Mouse (Mus musculus) urinary bladder, adult 2 months (tissue): Measurements from ENCODE around the gene Sh2d2a. TPM values are rescaled to one million over a fixed set of nuclear protein-coding genes. Genes with fewer than 3 reads are reported as not detected.
"Not testable (repeated sequence)": the region's sequence is repeated elsewhere in the genome, so short reads cannot be mapped to it uniquely, and the experiment has no call there.

Source experiments
- DNase-seq: peaks from one replicate; pipeline ENCODE4 v3.0.0; 2022; ENCODE audit warnings: low spot score
- polyA plus RNA-seq: library from polyadenylated mRNA; depleted of rRNA; stranded (reverse); fragments of >200 nt; gene quantifications from 2 replicates; pipeline ENCODE4 v1.2.3, GENCODE M21; 2012; rRNA removed

Gene Sh2d2a
- polyA plus RNA-seq, 1 experiment: 0.87 TPM

DNA sequence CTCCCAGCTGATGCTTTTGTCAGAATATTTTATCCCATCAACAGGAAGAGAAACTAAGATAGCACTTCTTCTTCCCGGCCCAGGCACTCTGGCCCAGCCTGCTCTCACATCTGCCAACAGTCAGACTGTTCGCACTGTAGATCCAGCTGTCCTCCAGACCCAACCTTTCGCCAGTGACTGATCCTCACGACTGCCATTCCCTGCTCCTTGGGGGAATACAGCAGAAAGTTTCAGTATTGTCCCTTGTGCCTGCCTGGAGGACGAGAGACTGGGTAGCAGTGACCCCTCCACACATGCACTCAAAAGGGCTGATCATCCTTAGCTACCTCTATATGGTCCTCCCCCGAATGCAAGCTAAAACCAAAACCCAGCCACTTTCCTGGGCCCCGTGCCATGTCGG, 9.4 kb downstream of the Sh2d2a start:
- DNase-seq: no peak

- DNase-seq: no peak
Observed at GRCm38 (mm10) chr3:87857666-87858065, 11.1 kb downstream of the Sh2d2a start.

DNA sequence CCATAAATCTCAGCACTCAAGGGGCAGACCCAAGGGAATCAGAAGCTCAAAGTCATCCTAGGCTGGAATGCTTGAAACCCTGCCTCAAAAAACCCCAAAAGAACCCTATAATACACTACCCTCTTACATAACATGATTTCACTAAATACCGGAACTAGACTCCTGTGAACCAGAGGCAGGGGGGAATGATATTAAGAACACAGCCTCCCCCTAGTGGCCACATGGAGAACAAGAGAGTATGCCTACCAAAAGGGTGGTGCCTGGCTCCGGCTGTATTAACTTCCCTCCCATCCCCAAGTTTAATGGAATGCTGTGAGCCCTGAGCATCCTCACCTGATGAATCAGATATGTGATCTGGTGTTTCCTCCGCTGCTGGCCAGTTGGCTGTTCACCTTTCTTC, 13.3 kb downstream of the Sh2d2a start:
- no peak for DNase-seq

GRCm38 (mm10) chr3:87864111-87864510, 17.6 kb downstream of the Sh2d2a start:
- DNase-seq: not testable (repeated sequence)

DNA sequence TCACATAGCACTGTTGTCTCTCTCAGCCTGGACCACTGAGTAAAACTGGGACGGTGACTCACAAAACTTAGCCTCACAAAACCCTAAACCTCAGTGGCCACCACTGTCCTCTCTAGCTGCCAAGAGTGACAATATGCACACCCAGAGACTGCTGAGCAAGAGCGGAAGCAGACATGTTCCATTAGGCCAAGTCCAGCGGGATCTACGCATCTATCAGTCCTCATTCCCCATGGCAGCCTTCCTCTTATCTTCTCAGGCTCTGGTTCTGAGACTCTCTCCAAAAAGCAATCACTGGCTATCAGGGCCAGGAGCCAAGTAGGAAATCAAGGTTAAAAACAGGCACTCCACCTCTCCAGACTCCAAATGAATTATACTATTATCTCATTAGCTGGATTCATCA, 31.2 kb downstream of the Sh2d2a start:
- DNase-seq: no peak

GRCm38 (mm10) chr3:87884291-87884690, 37.7 kb downstream of the Sh2d2a start:
- no peak for DNase-seq

- DNase-seq: peak; percentile 44
Observed at GRCm38 (mm10) chr3:87884708-87885251, 38.2 kb downstream of the Sh2d2a start.

DNA sequence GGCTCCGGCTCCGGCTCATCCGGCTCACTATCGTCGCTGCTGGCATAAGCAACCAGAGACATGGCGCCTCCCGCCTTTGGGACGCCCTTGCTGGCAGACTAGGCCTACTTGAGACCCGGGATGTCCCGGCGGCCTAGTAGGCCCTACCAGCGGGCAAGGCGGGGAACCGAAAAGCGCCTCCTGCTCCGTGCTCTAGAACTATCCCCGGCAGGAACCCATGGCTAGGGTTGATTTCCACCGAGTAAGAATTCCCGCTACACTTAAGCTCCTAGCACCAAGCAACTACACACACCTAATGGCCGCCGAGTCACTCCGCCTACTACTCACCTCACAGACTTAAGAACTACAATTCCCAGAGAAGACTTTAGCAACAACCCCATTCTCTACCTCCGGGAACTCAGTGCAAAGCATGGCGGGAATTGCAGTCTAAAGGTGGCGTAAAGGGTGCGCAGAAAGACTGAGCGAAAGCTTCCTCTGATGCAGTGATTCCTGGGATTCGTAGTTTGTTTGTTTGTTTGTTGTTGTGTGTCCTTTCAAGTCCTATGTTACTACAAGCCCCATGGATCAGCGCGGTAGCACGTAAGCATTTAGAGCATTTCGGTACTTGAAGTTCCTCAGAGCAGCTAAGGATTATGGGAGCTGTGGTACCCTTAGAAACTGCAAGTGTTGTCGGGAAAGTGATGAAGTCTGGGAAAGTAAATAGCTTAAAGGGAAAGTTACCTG, 38.9 kb downstream of the Sh2d2a start, which contains the start of gene Prcc:
Prcc (minus strand) TSS at position 328 of the 723 bp plus-strand sequence.
- peak; percentile 71 for DNase-seq

DNA sequence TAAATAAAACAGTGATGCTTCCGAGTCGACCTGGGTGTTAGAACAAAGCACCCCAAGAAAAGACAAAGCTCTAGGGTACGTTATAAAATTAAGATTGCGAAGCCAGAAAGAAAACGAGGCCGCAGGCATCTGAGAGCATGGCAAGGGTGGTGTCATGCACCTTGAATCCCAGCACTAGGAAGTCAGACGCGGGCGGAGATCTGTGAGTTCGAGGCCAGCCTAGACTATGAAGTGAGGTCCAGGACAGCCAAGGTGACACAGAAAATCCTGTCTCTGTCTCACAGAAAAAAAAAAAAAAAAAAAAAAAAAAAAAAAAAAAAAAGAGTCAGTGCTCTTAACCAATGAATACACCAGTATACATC, 39.4 kb downstream of the Sh2d2a start:
- DNase-seq: no peak

DNA sequence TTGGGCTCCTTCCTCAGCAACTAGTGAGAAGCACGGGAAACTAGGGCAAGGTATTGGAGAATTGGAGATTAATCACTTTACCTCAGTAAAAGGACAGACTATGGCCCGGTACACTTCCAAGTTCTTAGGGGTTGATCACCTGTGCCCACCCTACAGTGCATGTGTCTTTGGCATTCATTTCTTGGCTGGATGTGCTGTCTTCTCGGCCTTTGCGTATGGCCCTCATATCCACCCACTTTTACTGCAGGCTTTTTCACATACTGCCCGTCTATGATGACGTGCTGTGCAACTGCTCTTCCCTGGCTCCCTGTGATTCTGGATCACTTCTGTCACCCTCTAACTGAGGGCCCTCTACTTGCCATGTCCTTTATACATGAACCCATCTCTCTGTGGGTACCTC, 39.9 kb downstream of the Sh2d2a start:
- no peak for DNase-seq

DNA sequence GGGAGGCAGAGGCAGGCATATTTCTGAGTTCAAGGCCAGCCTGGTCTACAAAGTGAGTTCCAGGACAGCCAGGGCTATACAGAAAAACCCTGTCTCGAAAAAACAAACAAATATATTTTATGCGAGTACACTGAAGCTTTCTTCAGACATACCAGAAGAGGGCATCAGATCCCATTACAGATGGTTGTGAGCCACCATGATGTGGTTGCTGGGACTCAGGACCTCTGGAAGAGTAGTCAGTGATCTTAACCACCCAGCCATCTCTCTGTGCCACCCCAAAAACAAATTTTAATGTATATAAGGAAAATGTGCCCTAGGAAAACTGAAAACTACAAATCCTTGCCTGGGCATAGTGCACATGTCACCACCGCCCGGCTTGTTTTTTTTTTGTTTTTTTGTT, 40.8 kb downstream of the Sh2d2a start:
- DNase-seq: not testable (repeated sequence)

- DNase-seq: no peak
Observed at GRCm38 (mm10) chr3:87891481-87891880, 44.9 kb downstream of the Sh2d2a start.

DNA sequence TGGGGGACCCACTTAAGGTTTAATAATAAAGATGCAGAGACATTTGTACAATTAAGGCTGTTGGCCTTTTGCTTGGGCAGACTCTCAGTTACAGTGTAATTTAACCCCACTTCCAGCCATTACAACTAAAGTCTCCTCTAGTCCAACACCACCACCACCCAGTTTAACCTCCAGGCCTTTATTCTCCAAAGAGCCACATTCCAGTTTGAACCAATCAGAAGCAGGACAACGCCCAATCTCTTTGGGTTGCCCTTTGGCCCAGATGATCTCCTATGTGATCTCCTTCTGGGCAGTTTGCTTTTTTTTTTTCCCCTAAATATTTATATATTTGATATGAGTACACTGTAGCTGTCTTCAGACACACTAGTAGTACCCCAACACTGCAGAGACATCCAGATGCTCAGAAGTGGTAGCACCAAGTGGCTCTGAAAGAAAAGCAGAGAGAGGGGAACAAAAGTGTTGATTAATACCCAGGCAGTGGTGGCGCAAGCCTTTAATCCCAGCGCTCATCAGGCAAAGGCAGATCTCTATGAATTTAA, 46.9 kb downstream of the Sh2d2a start:
- DNase-seq: no peak

- DNase-seq: no peak
Observed at GRCm38 (mm10) chr3:87899266-87899665, 52.7 kb downstream of the Sh2d2a start.

GRCm38 (mm10) chr3:87899776-87900175, 53.2 kb downstream of the Sh2d2a start:
- DNase-seq: no peak

DNA sequence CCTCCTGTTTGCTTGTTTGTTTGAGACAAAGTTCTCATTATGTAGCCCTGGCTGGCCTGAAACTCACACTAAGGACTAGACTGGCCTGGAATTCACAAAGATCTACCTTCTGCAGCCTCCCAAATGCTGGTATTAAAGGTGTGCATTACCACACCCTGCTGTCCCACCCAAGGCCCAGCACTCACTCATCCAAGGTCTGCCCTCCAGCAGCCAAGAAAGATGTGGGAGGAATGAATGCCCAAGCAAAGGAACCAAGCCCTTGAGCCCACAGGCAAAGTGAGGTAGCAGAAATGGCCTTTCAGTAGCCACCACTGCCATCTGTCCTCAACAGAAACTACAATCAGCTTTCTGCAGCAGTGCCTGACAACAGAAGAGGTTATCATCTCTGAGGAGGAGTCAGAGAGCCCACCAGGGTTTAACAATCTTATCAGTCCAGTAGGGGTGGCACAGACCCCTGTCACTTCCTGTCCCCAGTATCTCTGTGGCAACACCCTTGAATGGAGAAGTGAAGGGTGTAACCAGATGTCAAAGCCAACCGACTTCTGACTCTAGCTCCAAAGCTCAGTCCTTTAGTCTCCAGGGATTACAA, 54.6 kb downstream of the Sh2d2a start:
- DNase-seq: no peak

- DNase-seq: not testable (repeated sequence)
Observed at GRCm38 (mm10) chr3:87901959-87902358, 55.4 kb downstream of the Sh2d2a start.

GRCm38 (mm10) chr3:87903821-87904220, 57.3 kb downstream of the Sh2d2a start:
- no peak for DNase-seq

Other genes starting within 250 kb of the Sh2d2a start
- 22.2 and 25.5 TPM in 2 replicates for gene Arhgef11, start 229.2 kb upstream of the Sh2d2a start, polyA plus RNA-seq
- 0.19 and 0.29 TPM in 2 replicates for gene Lrrc71, start 98.1 kb upstream of the Sh2d2a start, polyA plus RNA-seq
- gene Ntrk1, start 51.6 kb upstream of the Sh2d2a start, polyA plus RNA-seq: 2.7 and 3.5 TPM in 2 replicates
- 0.73 and 0.80 TPM in 2 replicates for gene Insrr, start 49.8 kb upstream of the Sh2d2a start, polyA plus RNA-seq
- 21.1 and 26.5 TPM in 2 replicates for gene Pear1, start 22.4 kb upstream of the Sh2d2a start, polyA plus RNA-seq
- gene Prcc, start 38.9 kb downstream of the Sh2d2a start, polyA plus RNA-seq: 26.2 and 30.0 TPM in 2 replicates
- gene Hdgf, start 59.6 kb downstream of the Sh2d2a start, polyA plus RNA-seq: 151 and 152 TPM in 2 replicates
- gene Mrpl24, start 72.8 kb downstream of the Sh2d2a start, polyA plus RNA-seq: 120 and 132 TPM in 2 replicates
- 22.8 and 24.0 TPM in 2 replicates for gene Isg20l2, start 83.6 kb downstream of the Sh2d2a start, polyA plus RNA-seq
- 28.4 and 33.2 TPM in 2 replicates for gene Rrnad1, start 84.0 kb downstream of the Sh2d2a start, polyA plus RNA-seq
- gene Crabp2, start 101.9 kb downstream of the Sh2d2a start, polyA plus RNA-seq: 0.91 and 1.4 TPM in 2 replicates
- gene Nes, start 124.3 kb downstream of the Sh2d2a start, polyA plus RNA-seq: 3.7 and 5.3 TPM in 2 replicates
- 0.15 and 0.28 TPM in 2 replicates for gene Bcan, start 153.5 kb downstream of the Sh2d2a start, polyA plus RNA-seq
- gene Hapln2, start 180.8 kb downstream of the Sh2d2a start, polyA plus RNA-seq: 0.06 TPM in 1 of 2 replicates, not detected in the other
- 5.6 and 9.7 TPM in 2 replicates for gene Gpatch4, start 196.4 kb downstream of the Sh2d2a start, polyA plus RNA-seq
- gene Naxe, start 211.7 kb downstream of the Sh2d2a start, polyA plus RNA-seq: 90.2 and 91.1 TPM in 2 replicates
- not detected in 2 replicates for gene Ttc24, start 231.5 kb downstream of the Sh2d2a start, polyA plus RNA-seq
- 2.0 and 2.6 TPM in 2 replicates for gene Iqgap3, start 235.2 kb downstream of the Sh2d2a start, polyA plus RNA-seq